Mouse (Mus musculus) ES-E14 (cell line): ENCODE results near the gene Fndc3a.

Experiments
- HCFC1 ChIP-seq: IDR thresholded peaks from 2 replicates; pipeline ENCODE4 v1.6.1; 2012; ENCODE audit warnings: low read length, inconsistent platforms, borderline replicate concordance; ENCODE audit not compliant: insufficient read depth
- MAFK ChIP-seq: IDR thresholded peaks from 2 replicates; pipeline ENCODE4 v1.6.1; 2014; ENCODE audit warnings: mild to moderate bottlenecking, low read depth, low read length, inconsistent platforms; ENCODE audit not compliant: insufficient read depth
- ZC3H11A ChIP-seq: IDR thresholded peaks from 2 replicates; pipeline ENCODE4 v1.6.1; 2012; ENCODE audit warnings: low read depth, mild to moderate bottlenecking, inconsistent platforms, low read length, borderline replicate concordance

DNA sequence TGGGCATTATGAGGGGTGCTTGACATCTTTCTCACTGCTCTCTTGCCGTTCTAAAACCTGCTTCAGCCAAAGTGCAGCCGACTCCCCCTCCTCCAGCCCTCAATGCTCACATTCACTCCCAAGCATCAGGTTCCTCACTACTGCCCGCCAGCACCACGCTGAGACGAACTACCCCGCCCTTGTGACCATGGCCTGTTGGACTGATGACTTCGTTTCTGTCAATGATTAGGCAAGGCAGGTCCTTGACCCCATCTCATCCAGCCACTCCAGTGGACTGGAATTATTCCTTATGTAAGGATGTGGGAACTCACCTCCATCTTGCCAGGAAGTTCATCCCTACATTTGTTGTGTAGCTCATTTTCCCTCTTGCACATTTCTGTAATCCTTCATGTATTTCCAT lies 175.9 kb downstream of the Fndc3a start:
- no peak for TF ChIP-seq ZC3H11A
- TF ChIP-seq HCFC1, result no peak
- no peak for TF ChIP-seq MAFK
